Mouse (Mus musculus) CH12.LX (cell line): ENCODE data around the gene Lrfn1. TPM values are rescaled to one million over a fixed set of nuclear protein-coding genes. Genes with fewer than 3 reads are reported as not detected.
A peak's percentile ranks its signal among the peaks of the same experiment; 100 is the strongest.

Experiments
- DNase-seq: peaks from one replicate; pipeline ENCODE4 v3.0.0-alpha.2; 2013; ENCODE audit errors: extremely low read depth
- H3K27ac ChIP-seq: 2 replicates; pipeline ENCODE4 v1.5.1; 2012; ENCODE audit warnings: low read depth, mild to moderate bottlenecking, control low read depth, moderate library complexity; ENCODE audit not compliant: insufficient read depth
- H3K27me3 ChIP-seq: replicated peaks from 2 replicates; pipeline ENCODE3; 2012; ENCODE audit warnings: inconsistent platforms
- H3K36me3 ChIP-seq, 2 experiments: replicated peaks in 1 of 2; 2 replicates each; pipeline versions ENCODE3 to v1.6.1; 2012; ENCODE audit warnings: inconsistent platforms in 1 of 2, low read length in 1 of 2, mild to moderate bottlenecking in 1 of 2, mixed read lengths in 1 of 2, moderate library complexity in 1 of 2; ENCODE audit not compliant: control insufficient read depth in 1 of 2, insufficient read depth in 1 of 2
- H3K4me1 ChIP-seq, 2 experiments: 2 replicates each; pipeline ENCODE4 v1.6.1; 2012; ENCODE audit warnings: inconsistent platforms in 1 of 2, moderate library complexity in 1 of 2; ENCODE audit not compliant: insufficient read depth in 2 of 2, control insufficient read depth in 1 of 2
- H3K4me2 ChIP-seq: 2 replicates; pipeline ENCODE4 v1.6.1; 2012; ENCODE audit warnings: low read depth, mild to moderate bottlenecking, control low read depth; ENCODE audit not compliant: poor library complexity, insufficient read depth, severe bottlenecking
- H3K4me3 ChIP-seq, 3 experiments: fragments of 150-350 bp in 1 of 3; sonication (generic) in 1 of 3; replicated peaks in 1 of 3; 2 replicates each; pipeline versions ENCODE3 to v1.5.1; 2011 to 2012; ENCODE audit warnings: low read depth in 2 of 3, low read length in 2 of 3, mild to moderate bottlenecking in 2 of 3, moderate library complexity in 2 of 3, control low read depth in 1 of 3, improper control_type of control experiment in 1 of 3, inconsistent platforms in 1 of 3, mixed read lengths in 1 of 3; ENCODE audit not compliant: poor library complexity in 1 of 3
- H3K79me2 ChIP-seq: replicated peaks from 2 replicates; pipeline ENCODE4 v1.6.1; 2012; ENCODE audit warnings: mild to moderate bottlenecking, moderate library complexity; ENCODE audit not compliant: control insufficient read depth, poor library complexity, insufficient read depth, severe bottlenecking; ENCODE audit errors: extremely low read depth
- H3K9ac ChIP-seq: 2 replicates; pipeline ENCODE4 v1.6.1; 2012; ENCODE audit warnings: low read depth, mild to moderate bottlenecking, control low read depth, moderate library complexity; ENCODE audit not compliant: insufficient read depth
- H3K9me3 ChIP-seq: replicated peaks from 2 replicates; pipeline ENCODE3; 2012; ENCODE audit warnings: low read length, inconsistent platforms, mixed read lengths
- BHLHE40 ChIP-seq: IDR thresholded peaks from 2 replicates; pipeline ENCODE4 v1.6.1; 2011; ENCODE audit warnings: mild to moderate bottlenecking, low read depth, low read length, improper control_type of control experiment
- CHD2 ChIP-seq: IDR thresholded peaks from 2 replicates; pipeline ENCODE4 v1.6.1; 2011; ENCODE audit warnings: low read length, improper control_type of control experiment
- CTCF ChIP-seq, 2 experiments: IDR thresholded peaks in 1 of 2; conservative IDR thresholded peaks in 1 of 2; 2 replicates each; pipeline ENCODE4 v1.5.1; 2011 to 2012; ENCODE audit warnings: low read depth in 2 of 2, low read length in 2 of 2, improper control_type of control experiment in 1 of 2, inconsistent platforms in 1 of 2, mild to moderate bottlenecking in 1 of 2, moderate library complexity in 1 of 2
- E2F4 ChIP-seq: IDR thresholded peaks from 2 replicates; pipeline ENCODE4 v1.6.1; 2011; ENCODE audit warnings: low read depth, low read length, improper control_type of control experiment; ENCODE audit not compliant: insufficient replicate concordance
- EP300 ChIP-seq: IDR thresholded peaks from 2 replicates; pipeline ENCODE4 v1.6.1; 2011; ENCODE audit warnings: low read length, improper control_type of control experiment
- ETS1 ChIP-seq: conservative IDR thresholded peaks from 2 replicates; pipeline ENCODE4 v1.6.1; 2012; ENCODE audit warnings: low read depth, mild to moderate bottlenecking, inconsistent platforms, low read length, improper control_type of control experiment, moderate library complexity
- GABPA ChIP-seq: IDR thresholded peaks from 2 replicates; pipeline ENCODE4 v1.6.1; 2012; ENCODE audit warnings: low read depth, low read length, improper control_type of control experiment, inconsistent platforms; ENCODE audit not compliant: insufficient replicate concordance
- HCFC1 ChIP-seq: IDR thresholded peaks from 2 replicates; pipeline ENCODE4 v1.6.1; 2012; ENCODE audit warnings: low read depth, mild to moderate bottlenecking, inconsistent platforms, low read length, improper control_type of control experiment
- IRF4 ChIP-seq: IDR thresholded peaks from 2 replicates; pipeline ENCODE4 v1.6.1; 2014; ENCODE audit warnings: low read depth, mild to moderate bottlenecking, inconsistent platforms, low read length, improper control_type of control experiment
- JUND ChIP-seq: conservative IDR thresholded peaks from 2 replicates; pipeline ENCODE4 v1.6.1; 2011; ENCODE audit warnings: low read depth, low read length, improper control_type of control experiment
- MAX ChIP-seq: IDR thresholded peaks from 2 replicates; pipeline ENCODE4 v1.6.1; 2011; ENCODE audit warnings: low read length, improper control_type of control experiment
- MAZ ChIP-seq: IDR thresholded peaks from 2 replicates; pipeline ENCODE4 v1.6.1; 2012; ENCODE audit warnings: low read depth, mild to moderate bottlenecking, inconsistent platforms, low read length, improper control_type of control experiment, moderate library complexity
- MEF2A ChIP-seq: IDR thresholded peaks from 2 replicates; pipeline ENCODE4 v1.6.1; 2014; ENCODE audit warnings: low read depth, mild to moderate bottlenecking, inconsistent platforms, low read length, improper control_type of control experiment, borderline replicate concordance
- MXI1 ChIP-seq: IDR thresholded peaks from 2 replicates; pipeline ENCODE4 v1.6.1; 2011; ENCODE audit warnings: mild to moderate bottlenecking, low read depth, low read length, improper control_type of control experiment
- NELFE ChIP-seq: IDR thresholded peaks from 2 replicates; pipeline ENCODE4 v1.6.1; 2011; ENCODE audit warnings: low read depth, low read length, improper control_type of control experiment
- NRF1 ChIP-seq: IDR thresholded peaks from 2 replicates; pipeline ENCODE4 v1.6.1; 2014; ENCODE audit warnings: low read depth, mild to moderate bottlenecking, inconsistent platforms, low read length, improper control_type of control experiment, moderate library complexity
- PAX5 ChIP-seq: IDR thresholded peaks from 2 replicates; pipeline ENCODE4 v1.6.1; 2012; ENCODE audit warnings: low read length, inconsistent platforms, mixed read lengths
- POLR2AphosphoS2 ChIP-seq: IDR thresholded peaks from 2 replicates; pipeline ENCODE4 v1.6.1; 2011; ENCODE audit warnings: low read depth, low read length, improper control_type of control experiment
- RAD21 ChIP-seq: IDR thresholded peaks from 2 replicates; pipeline ENCODE4 v1.6.1; 2011; ENCODE audit warnings: low read depth, mild to moderate bottlenecking, low read length, improper control_type of control experiment, moderate library complexity
- RCOR1 ChIP-seq: conservative IDR thresholded peaks from 2 replicates; pipeline ENCODE4 v1.6.1; 2012; ENCODE audit warnings: low read depth, mild to moderate bottlenecking, inconsistent platforms, low read length, improper control_type of control experiment
- SIN3A ChIP-seq: IDR thresholded peaks from 2 replicates; pipeline ENCODE4 v1.6.1; 2012; ENCODE audit warnings: low read length, improper control_type of control experiment, inconsistent platforms
- SMC3 ChIP-seq: IDR thresholded peaks from 2 replicates; pipeline ENCODE4 v1.6.1; 2011; ENCODE audit warnings: low read depth, low read length, improper control_type of control experiment
- TBP ChIP-seq: conservative IDR thresholded peaks from 2 replicates; pipeline ENCODE4 v1.6.1; 2011; ENCODE audit warnings: low read depth, low read length, improper control_type of control experiment
- TCF12 ChIP-seq: IDR thresholded peaks from 2 replicates; pipeline ENCODE4 v1.6.1; 2014; ENCODE audit warnings: low read depth, mild to moderate bottlenecking, inconsistent platforms, low read length, improper control_type of control experiment
- UBTF ChIP-seq: IDR thresholded peaks from 2 replicates; pipeline ENCODE4 v1.6.1; 2012; ENCODE audit warnings: low read depth, mild to moderate bottlenecking, inconsistent platforms, low read length, improper control_type of control experiment, moderate library complexity
- USF2 ChIP-seq: conservative IDR thresholded peaks from 2 replicates; pipeline ENCODE4 v1.6.1; 2011; ENCODE audit warnings: low read depth, low read length, improper control_type of control experiment
- ZC3H11A ChIP-seq: IDR thresholded peaks from 2 replicates; pipeline ENCODE4 v1.6.1; 2012; ENCODE audit warnings: low read depth, mild to moderate bottlenecking, inconsistent platforms, low read length, improper control_type of control experiment
- ZKSCAN1 ChIP-seq: IDR thresholded peaks from 2 replicates; pipeline ENCODE4 v1.6.1; 2012; ENCODE audit warnings: low read depth, inconsistent platforms, low read length, improper control_type of control experiment, borderline replicate concordance
- dilution Hi-C: fragments of 300-500 bp; cut with MboI; formaldehyde crosslinking; loops from 2 replicates; pipeline ENCODE4 v1.14.3; 2020; ENCODE audit warnings: low sequenced_read_pairs; ENCODE audit not compliant: extremely low pct_unique_long_range_greater_than_20kb, extremely low pct_ligation_motif_present
- in situ Hi-C: fragments of 300-500 bp; cut with MboI; formaldehyde crosslinking; loops from 3 replicates; pipeline ENCODE4 v1.14.3; 2019; ENCODE audit warnings: low sequenced_read_pairs, low pct_ligation_motif_present, low pct_unique_long_range_greater_than_20kb, mixed read lengths
- polyA plus RNA-seq: library from polyadenylated mRNA; unstranded; fragments of >175 nt; gene quantifications from 2 replicates; pipeline ENCODE4 v1.2.1, GENCODE M21; 2012; ENCODE audit warnings: low read depth; ENCODE audit not compliant: insufficient read length
- total RNA-seq, 2 experiments: library from RNA; depleted of rRNA; stranded (reverse); fragments of 300-350 nt in 1 of 2; fragments of >200 nt in 1 of 2; gene quantifications; 2 replicates each; pipeline ENCODE4 v1.2.3; 2012 to 2014

Gene Lrfn1
- total and polyA plus RNA-seq, 3 experiments = 0.67 to 2.7 (median 0.99) TPM

- no peaks in the 10 kb centered on the region for H3K9me3 ChIP-seq
- H3K9ac ChIP-seq = no peak overlapping the region
- peak; percentile 60 for DNase-seq
- dilution Hi-C loops = no loop called here
- TF ChIP-seq USF2 (no peak), RCOR1 (no peak), GABPA (no peak), PAX5 (no peak), SIN3A (0 out of 2 replicates have a peak, but pooled peaks have one; percentile 22), ETS1 (no peak), RAD21 (peak; percentile 71), ZC3H11A (no peak), POLR2AphosphoS2 (no peak), MAX (no peak; the same call in 1 of the 2 replicates), NELFE (no peak), MEF2A (0 out of 2 replicates have a peak, but pooled peaks have one; percentile 23), BHLHE40 (no peak; the same call in 1 of the 2 replicates), IRF4 (peak; percentile 10; the same call in 1 of the 2 replicates), MAZ (0 out of 2 replicates have a peak, but pooled peaks have one; percentile 53), CTCF (conservative IDR thresholded peaks at IDR 0.05 in 1 of 2, IDR thresholded peaks at IDR 0.05 in 1 of 2; ENCODE audit: low read depth in 2 of 2, low read length in 2 of 2) (peak; percentile 24 to 88; a peak in 3 of 4 replicates), NRF1 (no peak), JUND (no peak), TCF12 (no peak), EP300 (no peak), UBTF (no peak), SMC3 (peak; percentile 64), E2F4 (no peak), MXI1 (no peak), ZKSCAN1 (no peak), HCFC1 (no peak), TBP (no peak), CHD2 (no peak)
- no peaks in the 10 kb centered on the region for H3K79me2 ChIP-seq
- peaks cover 13% of the 10 kb centered on the region for H3K27me3 ChIP-seq
- in situ Hi-C loops = no loop called here
- H3K4me3 ChIP-seq = no peak overlapping the region
- H3K36me3 ChIP-seq = no peaks in the 10 kb centered on the region
- H3K4me2 ChIP-seq = peak overlapping the region; percentile 37
- peaks cover 2 to 15% of the 10 kb centered on the region in 2 experiments for H3K4me1 ChIP-seq
- H3K27ac ChIP-seq = no peak overlapping the region
Observed at GRCm38 (mm10) chr7:28490410-28490809, 38.6 kb downstream of the Lrfn1 start.
